Mouse (Mus musculus): ENCODE measurements around the gene Ugt1a10.
"Not testable (repeated sequence)": the region's sequence is repeated elsewhere in the genome, so short reads cannot be mapped to it uniquely, and the experiment has no call there.

- not testable (repeated sequence) for TF ChIP-seq CTCF (IDR thresholded peaks at IDR 0.05; ENCODE audit: control insufficient read depth, insufficient read depth, low read length); POLR2A (IDR thresholded peaks at IDR 0.05; ENCODE audit: borderline replicate concordance, control insufficient read depth, low read depth, low read length)
These were observed 10.3 kb upstream of the Ugt1a10 start for GRCm38 (mm10) chr1:88044832-88045437.

Data from bone marrow, adult 2 months (tissue).